Mouse (Mus musculus): ENCODE measurements around the gene Med18. TPM values are rescaled to one million over a fixed set of nuclear protein-coding genes. Genes with fewer than 3 reads are reported as not detected.
A peak's percentile ranks its signal among the peaks of the same experiment; 100 is the strongest.

The Med18 gene
- total and polyA plus RNA-seq, 3 experiments = 13.4 to 32.9 TPM; not detected in 1

GRCm38 (mm10) chr4:132455146-132455545 lies 8.6 kb downstream of the Med18 start:
- DNase-seq (ENCODE audit: low read depth, low spot score) = no peak
- Histone ChIP-seq H3K27me3 (ENCODE audit: control insufficient read depth in 1 of 2, insufficient read depth in 2 of 2, low read length in 2 of 2) (no peaks in the 10 kb centered on the region), H3K27ac (ENCODE audit: control insufficient read depth, low read depth, low read length) (no peak overlapping the region), H3K79me2 (ENCODE audit: control insufficient read depth, insufficient read depth, low read length, poor library complexity) (peaks cover 6% of the 10 kb centered on the region), H3K9ac (ENCODE audit: control insufficient read depth, low read depth, low read length, poor library complexity, severe bottlenecking) (no peak overlapping the region), H3K9me3 (replicated peaks; ENCODE audit: insufficient read depth, low read length) (no peaks in the 10 kb centered on the region), H3K36me3 (ENCODE audit: control insufficient read depth in 1 of 2, insufficient read depth in 2 of 2, low read length in 2 of 2) (peaks cover 2 to 3% of the 10 kb centered on the region in 2 experiments; a peak in 2 of 4 replicates), H3K4me3 (ENCODE audit: control insufficient read depth in 1 of 2, insufficient read depth in 1 of 2, low read depth in 2 of 2, low read length in 2 of 2) (no peak overlapping the region), H3K4me1 (ENCODE audit: control insufficient read depth in 1 of 2, insufficient read depth in 2 of 2, low read length in 2 of 2) (no peaks in the 10 kb centered on the region)
- TF ChIP-seq RCOR1 (IDR thresholded peaks at IDR 0.05; ENCODE audit: low read depth, low read length) (no peak), SIN3A (IDR thresholded peaks at IDR 0.05; ENCODE audit: low read length) (no peak), RAD21 (IDR thresholded peaks at IDR 0.05; ENCODE audit: low read depth, low read length) (no peak), POLR2A (IDR thresholded peaks at IDR 0.05; ENCODE audit: control insufficient read depth in 1 of 2, insufficient read depth in 1 of 2, low read depth in 1 of 2, low read length in 2 of 2, poor library complexity in 1 of 2) (no peak)

GRCm38 (mm10) chr4:132454216-132454615 lies 9.5 kb downstream of the Med18 start:
- H3K27ac ChIP-seq (ENCODE audit: control insufficient read depth, low read depth, low read length) = no peak overlapping the region
- H3K36me3 ChIP-seq (ENCODE audit: control insufficient read depth in 1 of 2, insufficient read depth in 2 of 2, low read length in 2 of 2) = peaks cover 0 to 4% of the 10 kb centered on the region in 2 experiments; a peak in 3 of 4 replicates
- DNase-seq (ENCODE audit: low read depth, low spot score) = no peak
- H3K9ac ChIP-seq (ENCODE audit: control insufficient read depth, low read depth, low read length, poor library complexity, severe bottlenecking) = no peak overlapping the region
- H3K27me3 ChIP-seq (ENCODE audit: control insufficient read depth in 1 of 2, insufficient read depth in 2 of 2, low read length in 2 of 2) = no peaks in the 10 kb centered on the region
- peaks cover 0 to 3% of the 10 kb centered on the region in 2 experiments; a peak in 1 of 4 replicates for H3K4me1 ChIP-seq (ENCODE audit: control insufficient read depth in 1 of 2, insufficient read depth in 2 of 2, low read length in 2 of 2)
- H3K79me2 ChIP-seq (ENCODE audit: control insufficient read depth, insufficient read depth, low read length, poor library complexity) = no peaks in the 10 kb centered on the region
- no peaks in the 10 kb centered on the region for H3K9me3 ChIP-seq (replicated peaks; ENCODE audit: insufficient read depth, low read length)
- no peak overlapping the region for H3K4me3 ChIP-seq (ENCODE audit: control insufficient read depth in 1 of 2, insufficient read depth in 1 of 2, low read depth in 2 of 2, low read length in 2 of 2)
- TF ChIP-seq CTCF (IDR thresholded peaks at IDR 0.05 in 2 of 3, conservative IDR thresholded peaks at IDR 0.05 in 1 of 3; ENCODE audit: control insufficient read depth in 1 of 3, insufficient read depth in 1 of 3, low read depth in 2 of 3, low read length in 3 of 3, poor library complexity in 1 of 3, severe bottlenecking in 1 of 3) (peak in 1 of 3 experiments; percentile 19; a peak in 2 of 6 replicates), SMC3 (IDR thresholded peaks at IDR 0.05; ENCODE audit: low read depth, low read length) (peak; percentile 13; the same call in 1 of the 2 replicates), ZC3H11A (IDR thresholded peaks at IDR 0.05; ENCODE audit: low read depth, low read length) (no peak), MAX (IDR thresholded peaks at IDR 0.05; ENCODE audit: low read length) (no peak), MEF2A (IDR thresholded peaks at IDR 0.05; ENCODE audit: extremely low read depth, insufficient replicate concordance, low read depth, low read length, poor library complexity, severe bottlenecking) (no peak), RAD21 (IDR thresholded peaks at IDR 0.05; ENCODE audit: low read depth, low read length) (peak; percentile 22), MAZ (IDR thresholded peaks at IDR 0.05; ENCODE audit: low read depth, low read length) (no peak)

GRCm38 (mm10) chr4:132449778-132450177 lies 13.9 kb downstream of the Med18 start:
- no peaks in the 10 kb centered on the region for H3K9me3 ChIP-seq (replicated peaks; ENCODE audit: insufficient read depth, low read length)
- H3K4me3 ChIP-seq (ENCODE audit: control insufficient read depth in 1 of 2, insufficient read depth in 1 of 2, low read depth in 2 of 2, low read length in 2 of 2) = no peak overlapping the region
- H3K9ac ChIP-seq (ENCODE audit: control insufficient read depth, low read depth, low read length, poor library complexity, severe bottlenecking) = no peak overlapping the region
- H3K79me2 ChIP-seq (ENCODE audit: control insufficient read depth, insufficient read depth, low read length, poor library complexity) = no peaks in the 10 kb centered on the region
- peaks cover 0 to 4% of the 10 kb centered on the region in 2 experiments; a peak in 1 of 4 replicates for H3K36me3 ChIP-seq (ENCODE audit: control insufficient read depth in 1 of 2, insufficient read depth in 2 of 2, low read length in 2 of 2)
- no peak for TF ChIP-seq ZMIZ1 (IDR thresholded peaks at IDR 0.05; ENCODE audit: low read depth, low read length)
- no peak for TF ChIP-seq E2F4 (IDR thresholded peaks at IDR 0.05; ENCODE audit: borderline replicate concordance, low read depth, low read length)
- no peak for TF ChIP-seq USF1 (IDR thresholded peaks at IDR 0.05; ENCODE audit: low read depth, low read length)
- TF ChIP-seq NRF1 (IDR thresholded peaks at IDR 0.05; ENCODE audit: insufficient read depth, low read depth, low read length, poor library complexity, severe bottlenecking) = no peak
- TF ChIP-seq TCF12 (IDR thresholded peaks at IDR 0.05; ENCODE audit: low read depth, low read length) = no peak
- no peaks in the 10 kb centered on the region for H3K27me3 ChIP-seq (ENCODE audit: control insufficient read depth in 1 of 2, insufficient read depth in 2 of 2, low read length in 2 of 2)
- peak; percentile 58 for DNase-seq (ENCODE audit: low read depth, low spot score)
- H3K27ac ChIP-seq (ENCODE audit: control insufficient read depth, low read depth, low read length) = no peak overlapping the region
- H3K4me1 ChIP-seq (ENCODE audit: control insufficient read depth in 1 of 2, insufficient read depth in 2 of 2, low read length in 2 of 2) = peaks cover 0 to 5% of the 10 kb centered on the region in 2 experiments; a peak in 2 of 4 replicates
